Mouse (Mus musculus): ENCODE data around the gene Olfr279.

Olfr279 gene

DNA sequence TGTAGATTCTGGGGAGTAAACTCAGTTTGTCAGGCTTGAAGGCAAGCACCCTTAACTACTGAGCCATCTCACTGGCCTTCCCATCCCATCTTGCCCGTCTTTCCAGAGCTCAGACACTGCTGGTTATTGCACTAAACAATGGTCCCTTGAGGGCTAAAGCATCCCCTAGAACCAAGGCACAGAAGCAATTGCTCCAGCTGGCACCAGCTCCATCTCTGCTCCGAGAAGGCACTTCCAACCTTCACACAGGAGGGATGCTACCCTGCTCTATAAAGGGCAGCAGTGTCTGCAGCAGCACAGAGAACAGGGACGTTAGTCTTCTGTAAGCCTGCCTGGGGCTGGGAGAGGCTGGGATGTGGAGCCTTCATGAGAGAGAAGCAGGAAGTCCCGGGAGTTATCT lies at the start of gene Olfr279:
Gene Olfr279, plus strand, starts transcription at position 301 of the 400 bp plus-strand sequence.
- DNase-seq (ENCODE audit: low read depth, low spot score): no peak

- no peak for DNase-seq (ENCODE audit: low read depth, low spot score)
These were observed 47.6 kb upstream of the Olfr279 start for GRCm38 (mm10) chr15:98444561-98444960.

DNA sequence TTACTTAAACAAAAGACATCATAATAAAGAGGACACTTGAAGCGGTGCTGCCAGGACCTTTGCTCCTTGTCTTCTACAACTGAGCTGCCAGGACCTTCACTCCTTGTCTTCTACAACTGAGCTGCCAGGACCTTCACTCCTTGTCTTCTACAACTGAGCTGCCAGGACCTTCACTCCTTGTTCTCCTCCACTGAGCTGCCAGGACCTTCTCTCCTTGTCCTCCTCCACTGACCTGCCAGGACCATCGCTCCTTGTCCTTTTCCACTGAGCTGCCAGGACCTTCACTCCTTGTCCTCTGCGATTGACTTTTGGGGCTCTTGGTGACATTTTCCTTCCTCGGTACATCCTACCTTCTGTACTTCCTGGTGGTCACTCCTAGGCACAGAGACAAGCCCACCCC lies 43.7 kb upstream of the Olfr279 start:
- DNase-seq (ENCODE audit: low read depth, low spot score): peak; percentile 86

DNA sequence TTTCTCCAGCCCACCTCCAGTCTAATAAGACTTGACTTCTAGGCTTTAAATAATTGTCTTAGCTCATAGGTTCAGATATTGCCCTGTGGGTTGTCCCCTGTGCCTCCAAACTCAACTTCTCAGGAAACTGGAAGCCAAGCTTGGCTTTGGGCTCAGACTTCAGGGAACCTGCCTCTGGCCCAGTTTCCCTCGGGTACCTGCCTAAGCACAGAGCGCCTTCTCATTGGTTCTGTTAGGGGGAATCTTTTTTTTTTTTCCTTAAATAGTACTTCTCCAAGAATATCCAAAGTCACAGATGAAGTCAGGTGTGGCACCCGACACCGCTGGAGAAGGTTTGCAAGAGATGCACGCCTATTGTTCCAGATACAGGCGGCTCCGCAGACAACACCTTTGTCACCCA lies 39.9 kb upstream of the Olfr279 start, which contains the start of gene Olfr281:
Gene Olfr281, plus strand, starts transcription at position 301 of the 400 bp plus-strand sequence.
- DNase-seq (ENCODE audit: low read depth, low spot score): no peak

- no peak for DNase-seq (ENCODE audit: low read depth, low spot score)
These were observed 22.6 kb upstream of the Olfr279 start, which contains the start of gene OR5BS1P for GRCm38 (mm10) chr15:98469596-98469995. Gene OR5BS1P (plus strand): TSS chr15:98469896.

GRCm38 (mm10) chr15:98471539-98471938 lies 20.7 kb upstream of the Olfr279 start:
- no peak for DNase-seq (ENCODE audit: low read depth, low spot score)

- DNase-seq (ENCODE audit: low read depth, low spot score): peak; percentile 54
These were observed 17.2 kb upstream of the Olfr279 start for GRCm38 (mm10) chr15:98474958-98475357.

DNA sequence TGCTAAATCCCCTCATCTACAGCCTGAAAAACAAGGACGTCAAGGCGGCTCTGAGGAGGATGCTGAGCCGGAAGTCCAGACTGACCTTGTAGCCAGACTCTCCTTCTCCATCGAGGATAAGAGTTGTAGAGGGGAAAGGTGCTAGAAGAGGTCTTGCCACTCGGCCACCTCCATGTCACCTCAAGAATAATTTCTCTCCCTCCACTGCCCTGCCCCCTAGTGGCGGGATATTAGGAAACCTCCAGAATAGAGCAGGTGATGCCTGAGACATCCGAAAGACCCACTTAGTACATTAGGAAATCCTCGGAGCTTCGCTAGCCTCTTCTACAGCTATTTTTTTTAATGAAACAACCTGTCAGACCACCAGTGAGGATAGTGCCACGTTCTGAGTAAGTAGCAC lies 16.8 kb upstream of the Olfr279 start:
- peak; percentile 75 for DNase-seq (ENCODE audit: low read depth, low spot score)

DNA sequence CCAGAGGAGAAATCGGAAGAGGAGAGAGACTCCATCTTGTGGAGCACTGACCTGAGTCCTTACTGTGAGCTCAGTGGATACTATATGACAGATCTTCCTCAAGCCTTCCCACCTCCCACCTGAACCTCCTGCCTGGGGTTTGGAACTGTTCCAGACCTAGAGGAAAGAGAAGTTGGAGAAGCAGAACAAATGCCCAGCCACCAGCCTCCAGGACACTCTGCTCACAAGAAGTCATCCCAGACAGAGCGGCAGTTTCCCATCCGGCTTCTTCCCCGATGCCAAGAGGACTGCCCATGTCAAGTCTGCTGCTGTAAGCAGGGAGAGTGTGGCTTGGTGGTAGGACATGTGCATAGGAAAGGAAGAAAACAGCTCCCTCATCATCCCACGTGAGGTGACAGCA lies 15.9 kb upstream of the Olfr279 start:
- no peak for DNase-seq (ENCODE audit: low read depth, low spot score)

GRCm38 (mm10) chr15:98479568-98480102 lies 12.6 kb upstream of the Olfr279 start:
- no peak for DNase-seq (ENCODE audit: low read depth, low spot score)

DNA sequence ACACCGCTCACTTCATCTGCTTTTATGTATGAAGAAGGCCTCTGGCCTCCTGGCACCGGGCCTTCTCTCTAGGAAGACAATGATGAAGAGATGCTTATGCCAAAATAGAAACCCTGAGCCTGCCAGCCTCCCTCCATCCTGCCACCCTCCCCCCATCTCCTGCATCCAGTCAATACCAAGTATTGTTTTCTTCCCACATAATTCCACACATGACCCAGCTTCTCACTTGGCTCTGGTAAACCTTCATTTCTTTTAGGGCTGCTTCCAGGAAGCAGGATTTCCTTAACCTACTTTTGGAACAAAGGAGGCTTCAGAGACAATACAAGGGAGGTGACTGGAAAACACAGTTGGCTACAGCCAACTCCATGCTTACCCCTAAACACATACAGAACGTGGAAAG lies 9.5 kb upstream of the Olfr279 start, which contains the start of gene Lalba:
Gene Lalba, minus strand, starts transcription at position 21 of the 400 bp plus-strand sequence.
- DNase-seq (ENCODE audit: low read depth, low spot score): no peak

GRCm38 (mm10) chr15:98483907-98484886 lies 8.0 kb upstream of the Olfr279 start:
- DNase-seq (ENCODE audit: low read depth, low spot score): no peak

DNA sequence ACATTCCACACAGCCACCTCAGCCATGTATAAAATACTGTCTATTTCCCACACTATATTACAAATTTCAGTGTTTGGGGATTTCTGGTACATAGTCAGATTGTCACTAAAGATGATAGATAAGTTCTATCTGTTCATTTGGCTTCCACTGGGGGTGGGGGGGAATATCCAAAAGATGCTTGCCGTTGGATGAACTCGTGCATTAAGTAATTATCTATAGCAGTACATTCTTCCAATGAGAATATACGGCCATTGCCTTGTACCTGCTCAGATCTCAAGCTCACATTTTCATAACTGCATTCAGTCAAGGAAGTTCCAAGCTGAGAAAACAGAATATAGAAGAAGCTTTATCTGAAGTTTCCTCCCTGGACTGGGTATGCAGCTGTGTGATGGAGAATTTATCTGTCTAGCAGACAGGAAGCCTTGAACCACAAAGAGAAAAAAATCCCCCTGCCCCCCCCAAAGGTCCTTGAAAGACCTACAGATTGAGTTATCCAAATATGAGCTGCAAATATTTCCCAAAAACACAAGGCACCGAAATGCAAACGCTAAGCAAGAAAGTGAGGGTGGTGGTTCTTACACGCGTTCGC lies 5.7 kb upstream of the Olfr279 start:
- DNase-seq (ENCODE audit: low read depth, low spot score): no peak

DNA sequence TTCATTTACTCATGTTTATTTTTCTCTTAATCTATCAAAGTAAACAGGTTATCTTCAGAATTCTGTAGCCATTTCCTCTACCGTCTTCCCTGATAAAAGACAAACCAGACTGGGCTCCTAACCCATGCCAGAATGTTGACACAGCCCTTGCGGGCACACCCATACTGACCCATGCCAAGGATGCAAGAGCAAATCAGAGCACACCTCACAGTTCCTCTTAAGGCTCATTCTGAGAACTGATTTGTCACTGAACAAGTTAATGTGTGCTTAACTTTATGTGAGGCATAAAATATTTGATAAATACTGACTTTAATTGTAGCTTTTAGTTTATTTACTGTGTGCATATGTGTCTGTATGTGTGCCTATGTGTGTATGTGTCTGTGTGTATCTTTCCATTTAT lies 870 bp upstream of the Olfr279 start:
- DNase-seq (ENCODE audit: low read depth, low spot score): no peak

GRCm38 (mm10) chr15:98497631-98498030 lies 5.4 kb downstream of the Olfr279 start:
- DNase-seq (ENCODE audit: low read depth, low spot score): no peak

- DNase-seq (ENCODE audit: low read depth, low spot score): no peak
These were observed 11.1 kb downstream of the Olfr279 start for GRCm38 (mm10) chr15:98503317-98503716.

DNA sequence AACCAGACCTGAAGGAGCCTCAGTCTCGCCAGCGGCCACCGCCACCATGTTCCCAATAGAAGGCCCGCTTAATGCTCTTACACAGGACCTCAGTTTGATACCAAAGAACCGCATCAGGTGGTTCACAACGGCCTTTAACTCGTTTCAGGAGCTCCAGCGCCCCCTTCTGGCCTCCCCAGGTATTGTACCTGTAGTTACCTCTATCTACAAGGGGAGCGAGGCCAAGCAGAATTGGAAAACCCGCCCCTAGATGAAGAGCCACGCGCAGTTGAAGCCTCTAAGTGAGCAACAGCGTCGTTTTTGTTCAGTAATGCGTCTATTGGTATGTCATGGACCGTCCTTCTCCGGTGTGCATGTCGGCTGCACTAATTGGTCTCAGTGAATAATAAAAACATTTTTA lies 12.3 kb downstream of the Olfr279 start:
- peak; percentile 87 for DNase-seq (ENCODE audit: low read depth, low spot score)

DNA sequence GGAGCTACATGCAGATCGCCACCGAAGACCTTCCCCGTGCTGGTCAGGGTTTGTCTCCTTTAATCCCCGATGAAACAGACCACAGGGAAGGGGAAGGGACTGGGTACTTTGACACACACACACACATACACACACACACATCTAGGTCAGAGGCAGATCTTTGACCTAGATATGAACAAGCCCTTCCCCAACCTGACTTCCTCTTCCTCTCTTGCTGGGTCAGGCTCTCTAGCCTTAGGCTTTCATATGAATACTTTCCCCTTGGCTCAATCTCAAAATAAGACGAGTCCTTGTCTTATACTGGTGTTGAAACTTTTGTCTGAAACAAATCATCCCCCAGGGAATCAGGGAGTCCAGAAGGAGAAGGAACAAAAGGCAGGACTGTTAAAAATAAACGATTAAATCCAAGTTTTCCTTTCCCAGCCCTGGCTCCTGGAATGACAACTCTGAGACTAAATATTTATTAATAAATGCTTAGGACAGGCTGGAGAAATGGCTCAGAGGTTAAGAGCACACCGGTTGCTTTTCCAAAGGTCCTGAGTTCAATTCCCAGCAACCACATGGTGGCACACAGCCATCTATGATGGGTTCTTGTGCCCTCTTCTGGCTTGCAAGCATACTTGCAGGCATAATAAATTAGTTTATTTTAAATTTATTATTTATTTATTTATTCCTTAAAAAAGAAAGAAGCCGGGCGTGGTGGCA lies 14.2 kb downstream of the Olfr279 start:
- DNase-seq (ENCODE audit: low read depth, low spot score): no peak

- peak; percentile 77 for DNase-seq (ENCODE audit: low read depth, low spot score)
These were observed 15.1 kb downstream of the Olfr279 start for GRCm38 (mm10) chr15:98507321-98507720.

GRCm38 (mm10) chr15:98509387-98509786 lies 17.2 kb downstream of the Olfr279 start:
- DNase-seq (ENCODE audit: low read depth, low spot score): no peak
